Mouse (Mus musculus) MEL (cell line): ENCODE data around the gene Vti1a. TPM values are rescaled to one million over a fixed set of nuclear protein-coding genes. Genes with fewer than 3 reads are reported as not detected.
A peak's percentile ranks its signal among the peaks of the same experiment; 100 is the strongest.

ENCODE experiments used
- DNase-seq: peaks from one replicate; pipeline ENCODE4 v3.0.0; 2011; ENCODE audit warnings: low read depth, low spot score
- H3K27ac ChIP-seq: 2 replicates; pipeline ENCODE4 v1.5.1; 2012; ENCODE audit warnings: low read depth, mild to moderate bottlenecking, control low read depth, low read length, moderate library complexity; ENCODE audit not compliant: control insufficient read depth
- H3K27me3 ChIP-seq, 2 experiments: fragments of 150-350 bp in 1 of 2; sonication (generic) in 1 of 2; 2 replicates each; pipeline ENCODE4 v1.6.1; 2012; ENCODE audit warnings: low read length in 2 of 2, mild to moderate bottlenecking in 2 of 2, improper control_type of control experiment in 1 of 2, moderate library complexity in 1 of 2; ENCODE audit not compliant: insufficient read depth in 2 of 2, control insufficient read depth in 1 of 2
- H3K36me3 ChIP-seq, 2 experiments: 2 replicates each; pipeline ENCODE4 v1.6.1; 2012 to 2014; ENCODE audit warnings: low read length in 2 of 2, improper control_type of control experiment in 1 of 2, inconsistent platforms in 1 of 2, mild to moderate bottlenecking in 1 of 2; ENCODE audit not compliant: insufficient read depth in 2 of 2, control insufficient read depth in 1 of 2
- H3K4me1 ChIP-seq, 2 experiments: fragments of 150-350 bp in 1 of 2; sonication (generic) in 1 of 2; 2 replicates each; pipeline ENCODE4 v1.6.1; 2012; ENCODE audit warnings: low read length in 2 of 2, improper control_type of control experiment in 1 of 2, mild to moderate bottlenecking in 1 of 2; ENCODE audit not compliant: insufficient read depth in 2 of 2, control insufficient read depth in 1 of 2
- H3K4me3 ChIP-seq, 2 experiments: fragments of 150-350 bp in 1 of 2; sonication (generic) in 1 of 2; 2 replicates each; pipeline ENCODE4 v1.5.1; 2012; ENCODE audit warnings: low read depth in 2 of 2, low read length in 2 of 2, mild to moderate bottlenecking in 2 of 2, moderate library complexity in 2 of 2, control low read depth in 1 of 2, improper control_type of control experiment in 1 of 2; ENCODE audit not compliant: control insufficient read depth in 1 of 2, insufficient read depth in 1 of 2
- H3K79me2 ChIP-seq: 2 replicates; pipeline ENCODE4 v1.6.1; 2012; ENCODE audit warnings: mild to moderate bottlenecking, low read length, moderate library complexity; ENCODE audit not compliant: control insufficient read depth, poor library complexity, insufficient read depth
- H3K9ac ChIP-seq: 2 replicates; pipeline ENCODE4 v1.6.1; 2012; ENCODE audit warnings: low read depth, mild to moderate bottlenecking, control low read depth, low read length, moderate library complexity; ENCODE audit not compliant: control insufficient read depth, poor library complexity, severe bottlenecking
- H3K9me3 ChIP-seq: fragments of 150-350 bp; sonication (generic); replicated peaks from 2 replicates; pipeline ENCODE4 v1.6.1; 2012; ENCODE audit warnings: mild to moderate bottlenecking, low read length, improper control_type of control experiment, moderate library complexity; ENCODE audit not compliant: insufficient read depth
- BHLHE40 ChIP-seq: IDR thresholded peaks from 2 replicates; pipeline ENCODE4 v1.6.1; 2012; ENCODE audit warnings: low read depth, mild to moderate bottlenecking, inconsistent platforms, low read length, improper control_type of control experiment, borderline replicate concordance
- CHD1 ChIP-seq: IDR thresholded peaks from 2 replicates; pipeline ENCODE4 v1.6.1; 2012; ENCODE audit warnings: low read depth, mild to moderate bottlenecking, inconsistent platforms, low read length, improper control_type of control experiment
- CHD2 ChIP-seq: IDR thresholded peaks from 2 replicates; pipeline ENCODE4 v1.6.1; 2011; ENCODE audit warnings: low read length, improper control_type of control experiment
- CTCF ChIP-seq, 3 experiments: IDR thresholded peaks in 2 of 3; conservative IDR thresholded peaks in 1 of 3; 2 replicates each; pipeline ENCODE4 v1.5.1; 2011 to 2012; ENCODE audit warnings: low read length in 3 of 3, low read depth in 2 of 3, mild to moderate bottlenecking in 2 of 3, improper control_type of control experiment in 1 of 3, inconsistent platforms in 1 of 3, mixed read lengths in 1 of 3, moderate library complexity in 1 of 3; ENCODE audit not compliant: control insufficient read depth in 1 of 3, insufficient read depth in 1 of 3, poor library complexity in 1 of 3, severe bottlenecking in 1 of 3
- E2F4 ChIP-seq: IDR thresholded peaks from 2 replicates; pipeline ENCODE4 v1.6.1; 2011; ENCODE audit warnings: low read depth, low read length, improper control_type of control experiment, borderline replicate concordance
- ELF1 ChIP-seq: IDR thresholded peaks from 2 replicates; pipeline ENCODE4 v1.6.1; 2014; ENCODE audit warnings: low read depth, mild to moderate bottlenecking, inconsistent platforms, low read length, improper control_type of control experiment, moderate library complexity
- EP300 ChIP-seq, 2 experiments: IDR thresholded peaks; 2 replicates each; pipeline ENCODE4 v1.6.1; 2011; ENCODE audit warnings: improper control_type of control experiment in 2 of 2, low read length in 2 of 2, low read depth in 1 of 2, mild to moderate bottlenecking in 1 of 2
- ETS1 ChIP-seq: IDR thresholded peaks from 2 replicates; pipeline ENCODE4 v1.6.1; 2012; ENCODE audit warnings: low read depth, mild to moderate bottlenecking, inconsistent platforms, low read length, improper control_type of control experiment, moderate library complexity
- GABPA ChIP-seq: IDR thresholded peaks from 2 replicates; pipeline ENCODE4 v1.6.1; 2012; ENCODE audit warnings: low read depth, mild to moderate bottlenecking, inconsistent platforms, low read length, improper control_type of control experiment, moderate library complexity
- GATA1 ChIP-seq: IDR thresholded peaks from 2 replicates; pipeline ENCODE4 v1.6.1; 2011; ENCODE audit warnings: low read depth, low read length, improper control_type of control experiment
- HCFC1 ChIP-seq: IDR thresholded peaks from 2 replicates; pipeline ENCODE4 v1.6.1; 2012; ENCODE audit warnings: low read depth, mild to moderate bottlenecking, inconsistent platforms, low read length, improper control_type of control experiment, moderate library complexity
- KAT2A ChIP-seq: conservative IDR thresholded peaks from 2 replicates; pipeline ENCODE4 v1.6.1; 2012; ENCODE audit warnings: low read depth, low read length, improper control_type of control experiment, inconsistent platforms
- MAX ChIP-seq: IDR thresholded peaks from 2 replicates; pipeline ENCODE4 v1.6.1; 2011; ENCODE audit warnings: low read length, improper control_type of control experiment
- MAZ ChIP-seq: IDR thresholded peaks from 2 replicates; pipeline ENCODE4 v1.6.1; 2012; ENCODE audit warnings: low read depth, mild to moderate bottlenecking, inconsistent platforms, low read length, improper control_type of control experiment
- MEF2A ChIP-seq: IDR thresholded peaks from 2 replicates; pipeline ENCODE4 v1.6.1; 2014; ENCODE audit warnings: low read depth, mild to moderate bottlenecking, inconsistent platforms, low read length, improper control_type of control experiment; ENCODE audit not compliant: poor library complexity, insufficient replicate concordance, severe bottlenecking; ENCODE audit errors: extremely low read depth
- MXI1 ChIP-seq: IDR thresholded peaks from 2 replicates; pipeline ENCODE4 v1.6.1; 2011; ENCODE audit warnings: mild to moderate bottlenecking, low read depth, low read length, improper control_type of control experiment
- MYB ChIP-seq: IDR thresholded peaks from 2 replicates; pipeline ENCODE4 v1.6.1; 2011; ENCODE audit warnings: mild to moderate bottlenecking, low read depth, low read length, improper control_type of control experiment
- MYC ChIP-seq: IDR thresholded peaks from 2 replicates; pipeline ENCODE4 v1.6.1; 2011; ENCODE audit warnings: low read depth, mild to moderate bottlenecking, low read length, improper control_type of control experiment, moderate library complexity
- NRF1 ChIP-seq: IDR thresholded peaks from 2 replicates; pipeline ENCODE4 v1.6.1; 2014; ENCODE audit warnings: low read depth, mild to moderate bottlenecking, inconsistent platforms, low read length, improper control_type of control experiment, moderate library complexity; ENCODE audit not compliant: poor library complexity, insufficient read depth, severe bottlenecking
- POLR2A ChIP-seq, 2 experiments: IDR thresholded peaks; 2 replicates each; pipeline ENCODE4 v1.6.1; 2011 to 2012; ENCODE audit warnings: low read length in 2 of 2, mild to moderate bottlenecking in 2 of 2, control low read depth in 1 of 2, improper control_type of control experiment in 1 of 2, low read depth in 1 of 2, moderate library complexity in 1 of 2; ENCODE audit not compliant: control insufficient read depth in 1 of 2, insufficient read depth in 1 of 2, poor library complexity in 1 of 2
- POLR2AphosphoS2 ChIP-seq: IDR thresholded peaks from 2 replicates; pipeline ENCODE4 v1.6.1; 2011; ENCODE audit warnings: low read length, improper control_type of control experiment
- RAD21 ChIP-seq: IDR thresholded peaks from 2 replicates; pipeline ENCODE4 v1.6.1; 2011; ENCODE audit warnings: mild to moderate bottlenecking, low read depth, low read length, improper control_type of control experiment
- RCOR1 ChIP-seq: IDR thresholded peaks from 2 replicates; pipeline ENCODE4 v1.6.1; 2012; ENCODE audit warnings: low read depth, mild to moderate bottlenecking, inconsistent platforms, low read length, improper control_type of control experiment
- SIN3A ChIP-seq: IDR thresholded peaks from 2 replicates; pipeline ENCODE4 v1.6.1; 2012; ENCODE audit warnings: low read length, improper control_type of control experiment, inconsistent platforms
- SMC3 ChIP-seq: IDR thresholded peaks from 2 replicates; pipeline ENCODE4 v1.6.1; 2011; ENCODE audit warnings: low read depth, low read length, improper control_type of control experiment
- TAL1 ChIP-seq: IDR thresholded peaks from 2 replicates; pipeline ENCODE4 v1.6.1; 2012; ENCODE audit warnings: mild to moderate bottlenecking, inconsistent platforms, low read length, moderate library complexity, mixed read lengths
- TBP ChIP-seq: IDR thresholded peaks from 2 replicates; pipeline ENCODE4 v1.8.0; 2011; ENCODE audit warnings: low read depth, low read length, improper control_type of control experiment
- TCF12 ChIP-seq: IDR thresholded peaks from 2 replicates; pipeline ENCODE4 v1.6.1; 2014; ENCODE audit warnings: low read depth, mild to moderate bottlenecking, inconsistent platforms, low read length, improper control_type of control experiment, moderate library complexity
- UBTF ChIP-seq: IDR thresholded peaks from 2 replicates; pipeline ENCODE4 v1.6.1; 2012; ENCODE audit warnings: low read depth, mild to moderate bottlenecking, inconsistent platforms, low read length, improper control_type of control experiment, moderate library complexity, borderline replicate concordance; ENCODE audit not compliant: insufficient read depth
- USF2 ChIP-seq, 2 experiments: IDR thresholded peaks; 2 replicates each; pipeline ENCODE4 v1.6.1; 2011 to 2012; ENCODE audit warnings: improper control_type of control experiment in 2 of 2, low read length in 2 of 2, borderline replicate concordance in 1 of 2, inconsistent platforms in 1 of 2, low read depth in 1 of 2, mild to moderate bottlenecking in 1 of 2; ENCODE audit not compliant: insufficient read depth in 1 of 2
- ZC3H11A ChIP-seq: IDR thresholded peaks from 2 replicates; pipeline ENCODE4 v1.6.1; 2012; ENCODE audit warnings: low read depth, mild to moderate bottlenecking, inconsistent platforms, low read length, improper control_type of control experiment
- ZMIZ1 ChIP-seq: IDR thresholded peaks from 2 replicates; pipeline ENCODE4 v1.6.1; 2012; ENCODE audit warnings: low read depth, mild to moderate bottlenecking, inconsistent platforms, low read length, improper control_type of control experiment, moderate library complexity
- ZNF384 ChIP-seq: IDR thresholded peaks from 2 replicates; pipeline ENCODE4 v1.6.1; 2012; ENCODE audit warnings: low read depth, mild to moderate bottlenecking, inconsistent platforms, low read length, improper control_type of control experiment
- polyA plus RNA-seq, 2 experiments: library from polyadenylated mRNA; stranded (reverse) in 1 of 2; unstranded in 1 of 2; fragments of >175 nt in 1 of 2; fragments of >200 nt in 1 of 2; gene quantifications; 2 replicates each; pipeline versions ENCODE4 v1.2.1 to v1.2.4; 2012; ENCODE audit warnings: low replicate concordance in 2 of 2, low read depth in 1 of 2; ENCODE audit not compliant: insufficient read length in 2 of 2, insufficient read depth in 1 of 2, missing spikeins in 1 of 2
- total RNA-seq: library from RNA; depleted of rRNA; stranded (reverse); fragments of 300-350 nt; gene quantifications from 2 replicates; pipeline ENCODE4 v1.2.3, GENCODE M21; 2012

The Vti1a gene
- total and polyA plus RNA-seq, 3 experiments, result 37.2 to 119 (median 42.8) TPM

- no peak for TF ChIP-seq CTCF (IDR thresholded peaks at IDR 0.05 in 2 of 3, conservative IDR thresholded peaks at IDR 0.05 in 1 of 3; ENCODE audit: control insufficient read depth in 1 of 3, insufficient read depth in 1 of 3, low read depth in 2 of 3, low read length in 3 of 3, poor library complexity in 1 of 3, severe bottlenecking in 1 of 3)
- TF ChIP-seq HCFC1, result peak; percentile 53; the same call in 1 of the 2 replicates
- TF ChIP-seq MAX, result peak; percentile 64; the same call in 1 of the 2 replicates
- peak; percentile 92 for TF ChIP-seq SIN3A
- TF ChIP-seq ETS1, result peak; percentile 99
- TF ChIP-seq MXI1, result peak; percentile 87
- TF ChIP-seq POLR2A (IDR thresholded peaks at IDR 0.05; ENCODE audit: control insufficient read depth in 1 of 2, insufficient read depth in 1 of 2, low read depth in 1 of 2, low read length in 2 of 2, poor library complexity in 1 of 2), result no peak
- no peak for TF ChIP-seq MAZ
- no peak for TF ChIP-seq ZMIZ1
- TF ChIP-seq RAD21, result no peak
- 0 out of 2 replicates have a peak, but pooled peaks have one; percentile 37 for TF ChIP-seq MYC
- TF ChIP-seq USF2 (IDR thresholded peaks at IDR 0.05; ENCODE audit: borderline replicate concordance in 1 of 2, insufficient read depth in 1 of 2, low read depth in 1 of 2, low read length in 2 of 2), result no peak
- peak; percentile 90 for TF ChIP-seq GATA1
- peak; percentile 65 to 83 for TF ChIP-seq EP300 (IDR thresholded peaks at IDR 0.05; ENCODE audit: low read depth in 1 of 2, low read length in 2 of 2)
- peak; percentile 90 for TF ChIP-seq TCF12
- peak; percentile 75 for TF ChIP-seq ELF1
- TF ChIP-seq CHD2, result no peak
- TF ChIP-seq TAL1, result peak; percentile 54
- TF ChIP-seq MYB, result no peak
- no peak for TF ChIP-seq POLR2AphosphoS2
- TF ChIP-seq E2F4, result no peak
- TF ChIP-seq UBTF, result 0 out of 2 replicates have a peak, but pooled peaks have one; percentile 59
- TF ChIP-seq BHLHE40, result peak; percentile 31; the same call in 1 of the 2 replicates
- TF ChIP-seq ZC3H11A, result no peak
- TF ChIP-seq ZNF384, result no peak
- peak; percentile 99 for TF ChIP-seq MEF2A
- no peak for TF ChIP-seq KAT2A
- TF ChIP-seq CHD1, result no peak
- TF ChIP-seq NRF1, result no peak
- TF ChIP-seq SMC3, result no peak
- no peak for TF ChIP-seq GABPA
- TF ChIP-seq TBP, result peak; percentile 84
- peak; percentile 45 for TF ChIP-seq RCOR1
- DNase-seq, result peak; percentile 95
- Histone ChIP-seq H3K27me3 (no peaks in the 10 kb centered on the region), H3K4me3 (no peak overlapping the region), H3K9ac (no peak overlapping the region), H3K36me3 (peaks cover 0 to 15% of the 10 kb centered on the region in 2 experiments; a peak in 2 of 4 replicates), H3K27ac (peak overlapping the region; percentile 15; the same call in 1 of the 2 replicates), H3K9me3 (no peaks in the 10 kb centered on the region), H3K4me1 (peaks cover 2 to 19% of the 10 kb centered on the region in 2 experiments; a peak in 3 of 4 replicates), H3K79me2 (no peaks in the 10 kb centered on the region)
Measured at GRCm38 (mm10) chr19:55544498-55544897, 228.4 kb downstream of the Vti1a start.
